8 mouse cellular contexts compared by ENCODE assay signal in the genomic region with DNA sequence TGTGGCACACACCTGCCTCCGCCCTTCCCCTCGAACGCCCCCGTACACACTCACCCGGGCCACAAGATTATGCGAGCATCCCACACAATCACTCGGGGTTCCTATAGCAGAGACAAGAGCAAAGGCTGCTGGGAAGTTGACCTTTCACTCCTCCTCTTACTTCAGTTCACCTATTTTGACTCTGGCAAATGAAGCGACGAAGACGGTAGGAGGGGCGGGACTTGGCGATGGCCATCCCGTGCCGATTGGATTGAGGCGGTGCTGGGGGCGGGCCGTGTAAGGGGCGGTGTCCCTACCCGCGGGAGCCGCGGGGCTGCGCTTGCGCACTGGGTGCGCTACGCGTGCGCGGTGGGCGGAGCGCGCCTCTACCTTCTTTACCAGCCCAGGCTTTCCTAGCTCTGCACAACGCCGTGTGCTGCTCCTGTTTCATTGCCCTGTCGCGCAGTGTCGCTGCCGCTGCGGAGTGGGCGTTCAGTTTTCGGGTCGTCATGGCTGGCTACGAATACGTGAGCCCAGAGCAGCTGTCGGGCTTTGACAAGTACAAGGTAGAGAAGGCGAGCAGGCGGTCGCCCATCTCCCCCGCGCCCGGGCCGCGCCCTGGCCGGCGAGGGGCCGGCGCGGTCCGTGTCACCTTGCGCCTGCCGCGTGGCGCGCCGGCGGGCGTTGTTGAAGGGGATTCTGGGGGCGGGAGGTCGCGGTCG. TPM values are rescaled to one million over a fixed set of nuclear protein-coding genes. Genes with fewer than 3 reads are reported as not detected.
DNase-seq lines count a peak whose midpoint lies in the region; ATAC-seq and TF ChIP-seq lines count a peak whose summit lies in the region.

TSS of gene Selenoi (plus strand) at position 311 of the 701 bp plus-strand sequence.

- no peak within 1 kb of the TSS for H3K27ac ChIP-seq in ES-Bruce4 (ENCODE audit: insufficient read depth, low read length)
- peak within 1 kb of the TSS; percentile 93 for H3K27ac ChIP-seq in forebrain, embryonic 13.5 days
- peak within 1 kb of the TSS; percentile 91 for H3K27ac ChIP-seq in liver, postnatal 0 days (ENCODE audit: low read depth)
- H3K27ac ChIP-seq in neural tube, embryonic 14.5 days (ENCODE audit: low read depth, low read length): peak within 1 kb of the TSS; percentile 89

- peak; percentile 59 for TF ChIP-seq POLR2A in ES-Bruce4 (IDR thresholded peaks at IDR 0.05; ENCODE audit: insufficient read depth, low read length)

- H3K27me3 ChIP-seq in ES-Bruce4 (ENCODE audit: control insufficient read depth, insufficient read depth, low read length, poor library complexity, severe bottlenecking): no peaks in the 10 kb centered on the region; the same call in none of the 2 replicates
- H3K27me3 ChIP-seq in forebrain, embryonic 13.5 days: no peaks in the 10 kb centered on the region
- H3K27me3 ChIP-seq in liver, postnatal 0 days (ENCODE audit: insufficient read depth, low read length): no peaks in the 10 kb centered on the region
- H3K27me3 ChIP-seq in neural tube, embryonic 14.5 days (ENCODE audit: control insufficient read depth, insufficient read depth, low read length): no peaks in the 10 kb centered on the region

- intact Hi-C loops in heart, postnatal 10 days (cut with DNase I): no loop called here

- no peak for TF ChIP-seq EP300 in ES-Bruce4 (IDR thresholded peaks at IDR 0.05; ENCODE audit: insufficient read depth, low read depth, low read length)
- no peak for TF ChIP-seq EP300 in liver, postnatal 0 days (IDR thresholded peaks at IDR 0.05; ENCODE audit: low read depth)

- H3K9me3 ChIP-seq in ES-Bruce4 (replicated peaks; ENCODE audit: control insufficient read depth, insufficient read depth, low read length, poor library complexity, severe bottlenecking): peaks cover 22% of the 10 kb centered on the region
- no peaks in the 10 kb centered on the region for H3K9me3 ChIP-seq in forebrain, embryonic 13.5 days (replicated peaks)
- H3K9me3 ChIP-seq in liver, postnatal 0 days (ENCODE audit: low read length): no peaks in the 10 kb centered on the region
- H3K9me3 ChIP-seq in neural tube, embryonic 14.5 days (ENCODE audit: control insufficient read depth, low read length): no peaks in the 10 kb centered on the region

- no peak for TF ChIP-seq CTCF in ES-Bruce4 (IDR thresholded peaks at IDR 0.05; ENCODE audit: low read depth, low read length)
- no peak for TF ChIP-seq CTCF in liver, postnatal 0 days (IDR thresholded peaks at IDR 0.05; ENCODE audit: low read depth)

- no peaks in the 10 kb centered on the region for H3K4me1 ChIP-seq in ES-Bruce4 (ENCODE audit: control insufficient read depth, insufficient read depth, low read length)
- H3K4me1 ChIP-seq in forebrain, embryonic 13.5 days: peaks cover 34% of the 10 kb centered on the region
- peaks cover 35% of the 10 kb centered on the region for H3K4me1 ChIP-seq in liver, postnatal 0 days (ENCODE audit: insufficient read depth)
- H3K4me1 ChIP-seq in neural tube, embryonic 14.5 days (ENCODE audit: control insufficient read depth, insufficient read depth, low read length): peaks cover 23% of the 10 kb centered on the region

- H3K4me3 ChIP-seq in ES-Bruce4 (ENCODE audit: low read depth, low read length): peak within 1 kb of the TSS; percentile 80
- peak within 1 kb of the TSS; percentile 84 for H3K4me3 ChIP-seq in forebrain, embryonic 13.5 days
- peak within 1 kb of the TSS; percentile 82 for H3K4me3 ChIP-seq in liver, postnatal 0 days (ENCODE audit: low read depth, low read length)
- H3K4me3 ChIP-seq in neural tube, embryonic 14.5 days (ENCODE audit: low read depth, low read length): peak within 1 kb of the TSS; percentile 73

- H3K4me2 ChIP-seq in forebrain, embryonic 13.5 days: peak within 1 kb of the TSS; percentile 84
- H3K4me2 ChIP-seq in liver, postnatal 0 days (ENCODE audit: low read depth, low read length): peak within 1 kb of the TSS; percentile 91
- peak within 1 kb of the TSS; percentile 85 for H3K4me2 ChIP-seq in neural tube, embryonic 14.5 days (ENCODE audit: low read depth, low read length)

- DNase-seq in heart, postnatal 10 days: peak; percentile 99
- peak; percentile 85 for DNase-seq in large intestine, adult 2 months (ENCODE audit: low read depth, low spot score)
- DNase-seq in liver, postnatal 0 days: peak; percentile 99
- DNase-seq in testis, postnatal 10 days (ENCODE audit: low spot score): peak; percentile 99

- peak within 1 kb of the TSS; percentile 53 for H3K9ac ChIP-seq in ES-Bruce4 (ENCODE audit: low read depth, poor library complexity, severe bottlenecking)
- peak within 1 kb of the TSS; percentile 92 for H3K9ac ChIP-seq in forebrain, embryonic 13.5 days
- peak within 1 kb of the TSS; percentile 81 for H3K9ac ChIP-seq in liver, postnatal 0 days (replicated peaks)
- peak within 1 kb of the TSS; percentile 70 for H3K9ac ChIP-seq in neural tube, embryonic 14.5 days (replicated peaks; ENCODE audit: low read depth, low read length)

- WGBS in forebrain, embryonic 13.5 days: 4% methylated on average over 71 of the region's 71 CpGs
- 6% methylated on average over 71 of the region's 71 CpGs for WGBS in large intestine, adult 2 months
- WGBS in liver, postnatal 0 days (ENCODE audit: insufficient replicate concordance): 2% methylated on average over 71 of the region's 71 CpGs
- 2% methylated on average over 65 of the region's 71 CpGs for WGBS in neural tube, embryonic 14.5 days

- ATAC-seq in cerebellum, adult (ENCODE audit: insufficient number of reproducible peaks, low FRiP score, low TSS enrichment): peak; percentile 99
- peak; percentile 100 for ATAC-seq in forebrain, embryonic 13.5 days
- peak; percentile 99 for ATAC-seq in liver, postnatal 0 days
- ATAC-seq in neural tube, embryonic 14.5 days (ENCODE audit: low read depth): peak; percentile 99

- H3K36me3 ChIP-seq in ES-Bruce4 (ENCODE audit: control insufficient read depth, insufficient read depth, low read length, poor library complexity, severe bottlenecking): no peaks in the 10 kb centered on the region
- H3K36me3 ChIP-seq in forebrain, embryonic 13.5 days (ENCODE audit: poor library complexity, severe bottlenecking): peaks cover 5% of the 10 kb centered on the region; the same call in 1 of the 2 replicates
- no peaks in the 10 kb centered on the region for H3K36me3 ChIP-seq in liver, postnatal 0 days (replicated peaks; ENCODE audit: insufficient read depth, low read length)
- H3K36me3 ChIP-seq in neural tube, embryonic 14.5 days (ENCODE audit: control insufficient read depth, insufficient read depth, low read length): no peaks in the 10 kb centered on the region

RNA-seq across cellular contexts. Expression of gene Selenoi, which starts in this region (rescaled TPM):
- polyA plus RNA-seq in ES-Bruce4 (2011; ENCODE audit: insufficient read depth, insufficient read length, low read depth, missing spikeins): 38.3 and 41.6 TPM in 2 replicates
- polyA plus RNA-seq in forebrain, embryonic 13.5 days (2015; fragmentation: Nextera tagmentation; extraction: Ambion mirVana): 21.3 and 24.5 TPM in 2 replicates
- 10 to 100 TPM; 17.4 to 19.8 TPM for total RNA-seq in heart, postnatal 10 days (2021)
- 44.8 and 103 TPM in 2 replicates for polyA plus RNA-seq in large intestine, adult 2 months (2012; rRNA removed)
- polyA plus RNA-seq in liver, postnatal 0 days (2015; fragmentation: Nextera tagmentation; extraction: Ambion mirVana): 9.3 and 9.8 TPM in 2 replicates
- polyA plus RNA-seq in neural tube, embryonic 14.5 days (2014; fragmentation: Nextera tagmentation; extraction: Ambion mirVana): 41.5 and 45.3 TPM in 2 replicates
